Mouse (Mus musculus): ENCODE measurements at regions not wholly inside any gene's neighbourhood (a gene's known extent, or its start where the extent isn't known, plus 50 kb on each side); places are given as distances from the start of the nearest gene placed in this dataset.

- H3K36me3 ChIP-seq: no peaks in the 10 kb centered on the region
- no peak overlapping the region for H3K9ac ChIP-seq
- ATAC-seq (ENCODE audit: insufficient number of reproducible peaks, insufficient read depth, low FRiP score, low TSS enrichment): no peak
- no peaks in the 10 kb centered on the region for H3K9me3 ChIP-seq
- WGBS: 34% methylated on average over 3 of the region's 3 CpGs
- H3K4me3 ChIP-seq: no peak overlapping the region
- no peaks in the 10 kb centered on the region for H3K27me3 ChIP-seq
- no peaks in the 10 kb centered on the region for H3K4me1 ChIP-seq
- no peak overlapping the region for H3K27ac ChIP-seq
- H3K4me2 ChIP-seq (replicated peaks): no peak overlapping the region
Observed at GRCm38 (mm10) chr19:22071701-22072100, 67.1 kb upstream of the Trpm3 start.

DNA sequence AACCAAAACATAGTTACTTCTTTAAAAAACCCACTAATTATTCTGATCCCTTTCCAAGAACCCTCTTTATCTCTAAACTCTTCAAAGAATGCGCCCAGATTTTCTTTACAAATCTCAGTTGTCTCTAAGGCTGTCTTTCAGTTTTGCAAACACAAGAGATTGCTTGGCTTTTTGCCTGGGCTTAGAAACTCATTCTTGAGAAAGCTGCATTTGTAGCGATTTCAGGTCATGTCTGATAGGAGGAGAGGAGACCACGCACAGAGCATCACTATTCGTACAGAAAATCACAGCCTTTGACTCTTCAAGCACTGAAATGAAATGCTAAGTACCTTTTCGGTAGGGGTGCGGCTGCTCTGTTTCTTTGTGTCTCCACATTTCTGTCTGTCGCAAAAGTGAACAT lies 64.8 kb upstream of the Trpm3 start:
- no peak overlapping the region for H3K4me2 ChIP-seq (replicated peaks)
- no peak for ATAC-seq (ENCODE audit: insufficient number of reproducible peaks, insufficient read depth, low FRiP score, low TSS enrichment)
- no peaks in the 10 kb centered on the region for H3K36me3 ChIP-seq
- H3K27me3 ChIP-seq: no peaks in the 10 kb centered on the region
- H3K27ac ChIP-seq: no peak overlapping the region
- no peaks in the 10 kb centered on the region for H3K9me3 ChIP-seq
- WGBS: 80% methylated on average over 7 of the region's 7 CpGs
- no peak overlapping the region for H3K4me3 ChIP-seq
- H3K9ac ChIP-seq: no peak overlapping the region
- no peaks in the 10 kb centered on the region for H3K4me1 ChIP-seq

GRCm38 (mm10) chr19:22081448-22081847 lies 57.4 kb upstream of the Trpm3 start:
- H3K4me2 ChIP-seq (replicated peaks): no peak overlapping the region
- no peaks in the 10 kb centered on the region for H3K27me3 ChIP-seq
- no peaks in the 10 kb centered on the region for H3K36me3 ChIP-seq
- no peak overlapping the region for H3K27ac ChIP-seq
- H3K4me1 ChIP-seq: no peaks in the 10 kb centered on the region
- no peak overlapping the region for H3K4me3 ChIP-seq
- ATAC-seq (ENCODE audit: insufficient number of reproducible peaks, insufficient read depth, low FRiP score, low TSS enrichment): no peak
- no peaks in the 10 kb centered on the region for H3K9me3 ChIP-seq
- H3K9ac ChIP-seq: no peak overlapping the region
- 49% methylated on average over 4 of the region's 4 CpGs for WGBS
